Mouse (Mus musculus) forebrain, postnatal 0 days (tissue): Measurements from ENCODE around the gene Astn2. TPM values are rescaled to one million over a fixed set of nuclear protein-coding genes. Genes with fewer than 3 reads are reported as not detected.

Source experiments
- ATAC-seq: fragments of 200-750 bp; cut with Nextera tagmentation; 2 replicates; pipeline ENCODE4 v1.8.0; 2017; ENCODE audit warnings: mild to moderate bottlenecking, moderate library complexity
- DNase-seq: peaks from one replicate; pipeline ENCODE4 v3.0.0-alpha.2; 2015
- H3K27ac ChIP-seq: fragments of 300-500 bp; sonication (generic); 2 replicates; pipeline ENCODE4 v1.5.1; 2014; ENCODE audit warnings: low read depth, mild to moderate bottlenecking, antibody characterized with exemption, low read length, moderate library complexity, mixed read lengths
- H3K27me3 ChIP-seq: fragments of 300-500 bp; sonication (generic); 2 replicates; pipeline ENCODE4 v1.6.1; 2014; ENCODE audit warnings: mild to moderate bottlenecking, low read length, mixed read lengths; ENCODE audit not compliant: insufficient read depth
- H3K36me3 ChIP-seq: fragments of 300-500 bp; sonication (generic); 2 replicates; pipeline ENCODE4 v1.6.1; 2014; ENCODE audit warnings: mild to moderate bottlenecking, moderate library complexity; ENCODE audit not compliant: insufficient read depth
- H3K4me1 ChIP-seq: fragments of 300-500 bp; sonication (generic); 2 replicates; pipeline ENCODE4 v1.6.1; 2014; ENCODE audit warnings: antibody characterized with exemption; ENCODE audit not compliant: insufficient read depth
- H3K4me2 ChIP-seq: fragments of 300-500 bp; sonication (generic); 2 replicates; pipeline ENCODE4 v1.6.1; 2014; ENCODE audit warnings: low read depth, mild to moderate bottlenecking, moderate library complexity
- H3K4me3 ChIP-seq: fragments of 300-500 bp; sonication (generic); 2 replicates; pipeline ENCODE4 v1.5.1; 2014; ENCODE audit warnings: low read depth, low read length, mixed read lengths
- H3K9ac ChIP-seq: fragments of 300-500 bp; sonication (generic); 2 replicates; pipeline ENCODE4 v1.6.1; 2014; ENCODE audit warnings: mild to moderate bottlenecking
- H3K9me3 ChIP-seq: fragments of 300-500 bp; sonication (generic); 2 replicates; pipeline ENCODE4 v1.6.1; 2016; ENCODE audit warnings: low read length
- CTCF ChIP-seq: sonication (generic); IDR thresholded peaks from 2 replicates; pipeline ENCODE4 v1.5.1; 2016; ENCODE audit warnings: antibody characterized with exemption, control low read depth, low read depth
- WGBS: fragments of 180-500 bp; shearing (Covaris S2); extraction: QIAGEN DNeasy Blood & Tissue Kit; methylation state at CpG from one replicate; pipeline ENCODE4 v1.1.7; 2014; 5-methylcytosine and 5-hydroxymethylcytosine counted together
- polyA plus RNA-seq: library from polyadenylated mRNA; unstranded; fragments of >200 nt; fragmentation: Nextera tagmentation; extraction: Ambion mirVana; gene quantifications from 2 replicates; pipeline ENCODE4 v1.2.1, GENCODE M21; 2015
- total RNA-seq: library from RNA; depleted of rRNA; stranded (reverse); fragments of >200 nt; gene quantifications from 2 replicates; pipeline ENCODE4 v1.2.3, GENCODE M21; 2014

Gene Astn2
- total and polyA plus RNA-seq, 2 experiments from 2014 or later = 0.98 to 20.9 TPM

DNA sequence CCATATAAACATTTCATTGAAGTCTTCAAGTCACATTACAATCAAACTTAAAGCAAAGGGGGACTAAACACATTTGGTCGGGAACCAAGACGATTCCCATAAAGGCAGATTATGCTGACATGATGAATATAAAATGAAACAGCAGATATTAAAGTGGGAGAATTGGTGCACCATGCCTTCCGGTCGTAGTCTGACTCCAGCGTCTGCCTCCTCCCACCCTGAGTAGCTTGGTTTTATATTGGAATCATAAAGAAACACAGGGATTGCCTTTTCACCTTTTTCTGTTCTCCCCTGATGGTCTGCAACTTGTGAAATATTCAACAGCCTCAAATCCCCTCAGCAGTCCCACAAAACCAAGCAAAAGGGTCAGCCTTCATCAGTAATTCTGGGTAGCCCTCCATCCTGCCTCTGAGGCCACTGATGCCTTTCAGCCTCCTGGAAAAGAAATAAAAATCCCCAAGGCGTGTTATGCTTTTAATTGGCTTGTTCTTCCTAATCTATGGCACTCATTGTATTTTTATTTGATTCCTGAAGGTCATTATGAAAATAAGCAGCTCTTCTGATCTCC is 132.8 kb downstream of the Astn2 start:
- H3K4me2 ChIP-seq = no peak overlapping the region
- H3K9me3 ChIP-seq = no peaks in the 10 kb centered on the region
- no peak overlapping the region for H3K27ac ChIP-seq
- DNase-seq (no peak), ATAC-seq (no peak)
- no peak overlapping the region for H3K4me3 ChIP-seq
- H3K9ac ChIP-seq = no peak overlapping the region
- no peaks in the 10 kb centered on the region for H3K36me3 ChIP-seq
- H3K4me1 ChIP-seq = no peaks in the 10 kb centered on the region
- H3K27me3 ChIP-seq = no peaks in the 10 kb centered on the region
- no peak for TF ChIP-seq CTCF
- 69% methylated on average over 6 of the region's 6 CpGs for WGBS

DNA sequence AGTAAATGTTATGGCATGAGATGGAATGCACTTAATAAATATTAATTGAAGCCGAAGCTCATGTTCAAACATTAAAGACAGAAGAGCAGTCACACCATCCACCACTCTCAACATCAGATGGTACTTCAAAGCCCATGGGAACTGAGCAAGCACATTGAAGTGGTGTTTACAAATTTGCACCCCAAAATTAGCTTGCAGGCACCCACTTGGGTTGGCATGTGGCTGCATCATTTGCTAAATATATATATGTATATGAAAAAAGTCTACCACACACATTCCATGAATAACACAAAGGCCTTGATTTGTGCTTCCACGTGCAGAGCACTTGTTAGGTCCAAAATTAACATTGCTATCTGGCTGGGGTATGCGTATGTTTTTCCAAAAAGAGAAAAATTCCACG is 140.4 kb downstream of the Astn2 start:
- Histone ChIP-seq H3K9ac (no peak overlapping the region), H3K27me3 (no peaks in the 10 kb centered on the region), H3K4me2 (no peak overlapping the region), H3K4me3 (no peak overlapping the region), H3K9me3 (no peaks in the 10 kb centered on the region), H3K4me1 (0 out of 2 replicates have a peak, but pooled peaks cover 9% of the 10 kb centered on the region), H3K27ac (no peak overlapping the region), H3K36me3 (no peaks in the 10 kb centered on the region)
- no peak for DNase-seq
- peak; percentile 40 for ATAC-seq
- 70% methylated on average over 4 of the region's 4 CpGs for WGBS
- TF ChIP-seq CTCF = no peak

DNA sequence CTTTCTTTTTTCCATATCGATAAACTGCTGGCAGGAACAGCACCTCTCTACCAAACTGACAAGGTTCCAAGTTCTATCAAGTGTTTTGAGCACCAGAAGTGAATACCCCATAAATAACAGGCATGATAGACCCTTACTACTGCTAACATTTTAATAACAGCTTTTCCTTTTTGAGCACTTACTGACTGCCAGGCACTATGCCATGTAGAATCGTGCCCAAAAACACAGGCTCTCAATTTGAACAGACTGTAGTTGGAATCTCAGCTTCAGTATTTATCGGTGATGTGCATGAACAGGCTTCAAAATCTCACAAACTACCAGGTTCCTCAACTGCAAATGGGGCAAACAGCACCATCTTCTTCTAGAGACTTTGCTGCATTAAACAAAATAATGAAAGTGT is 143.1 kb downstream of the Astn2 start:
- H3K4me2 ChIP-seq = no peak overlapping the region
- H3K9me3 ChIP-seq = no peaks in the 10 kb centered on the region
- no peak overlapping the region for H3K9ac ChIP-seq
- H3K4me1 ChIP-seq = 0 out of 2 replicates have a peak, but pooled peaks cover 9% of the 10 kb centered on the region
- 43% methylated on average over 3 of the region's 3 CpGs for whole genome bisulfite sequencing
- peak; percentile 69 for DNase-seq
- H3K27ac ChIP-seq = no peak overlapping the region
- no peak overlapping the region for H3K4me3 ChIP-seq
- ATAC-seq = peak; percentile 61; the same call in 1 of the 2 replicates
- TF ChIP-seq CTCF = no peak
- H3K36me3 ChIP-seq = no peaks in the 10 kb centered on the region
- no peaks in the 10 kb centered on the region for H3K27me3 ChIP-seq

DNA sequence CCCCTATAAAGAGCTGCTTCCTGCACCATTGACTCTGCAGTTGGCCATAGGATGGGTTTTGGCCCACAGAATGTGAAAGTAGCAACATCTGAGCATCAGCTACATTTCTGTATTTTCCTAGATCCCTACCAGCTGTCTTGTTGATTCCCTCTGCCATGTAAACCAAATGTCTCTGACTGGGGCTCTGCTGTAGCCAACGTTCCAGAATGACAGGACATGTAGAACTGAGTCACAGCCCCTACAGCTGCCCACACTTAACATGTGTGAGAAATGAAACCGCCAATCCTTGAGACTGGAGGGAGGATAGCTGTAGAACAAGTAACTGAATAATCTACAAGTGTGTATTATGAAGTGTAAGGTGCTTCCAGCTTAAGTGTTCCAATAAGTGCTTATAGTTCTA is 145.5 kb downstream of the Astn2 start:
- Histone ChIP-seq H3K27ac (no peak overlapping the region), H3K9ac (no peak overlapping the region), H3K27me3 (no peaks in the 10 kb centered on the region), H3K9me3 (no peaks in the 10 kb centered on the region), H3K36me3 (no peaks in the 10 kb centered on the region), H3K4me2 (no peak overlapping the region), H3K4me3 (no peak overlapping the region), H3K4me1 (0 out of 2 replicates have a peak, but pooled peaks cover 9% of the 10 kb centered on the region)
- WGBS = 67% methylated on average over 2 of the region's 2 CpGs
- ATAC-seq (peak; percentile 52), DNase-seq (no peak)
- TF ChIP-seq CTCF = no peak

DNA sequence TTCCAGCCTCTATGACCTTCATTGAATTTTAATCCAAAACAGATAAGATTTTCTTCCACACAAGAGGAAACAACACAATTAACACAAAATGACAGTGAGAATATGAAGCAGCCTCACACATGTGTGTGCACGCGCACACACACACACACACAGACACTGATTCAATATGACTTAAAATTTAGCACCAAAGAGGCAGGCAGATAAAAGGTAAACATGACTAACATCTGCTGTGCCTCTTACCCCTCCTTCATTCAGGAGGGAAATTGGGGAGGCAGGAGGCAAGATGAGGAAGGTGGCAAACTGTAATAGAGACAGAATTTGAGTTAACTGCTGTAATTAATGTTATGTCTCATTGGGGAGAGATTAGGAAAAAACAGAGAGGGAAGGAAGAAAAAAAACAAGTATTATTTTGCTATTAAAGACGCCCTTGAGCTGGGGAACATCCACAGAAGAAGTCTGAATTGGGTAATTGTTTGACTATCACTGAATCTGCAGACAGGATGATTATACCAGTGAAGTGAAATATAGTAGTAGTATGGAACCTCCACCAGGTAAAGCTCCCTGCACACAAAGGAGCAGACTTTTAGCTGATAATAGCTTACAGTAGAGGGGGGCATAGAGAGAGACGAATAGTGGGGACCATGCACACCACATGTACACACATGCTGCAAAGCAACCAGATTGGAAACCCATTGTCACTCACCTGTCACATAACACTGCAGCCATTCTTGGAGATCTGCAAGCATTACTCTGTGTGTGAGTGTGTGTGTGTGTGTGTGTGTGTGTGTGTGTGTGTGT is 149.5 kb downstream of the Astn2 start:
- Histone ChIP-seq H3K9ac (no peak overlapping the region), H3K36me3 (no peaks in the 10 kb centered on the region), H3K4me2 (no peak overlapping the region), H3K4me1 (no peaks in the 10 kb centered on the region), H3K27me3 (no peaks in the 10 kb centered on the region), H3K4me3 (no peak overlapping the region), H3K27ac (no peak overlapping the region), H3K9me3 (no peaks in the 10 kb centered on the region)
- no peak for TF ChIP-seq CTCF
- ATAC-seq (peak; percentile 61; the same call in 1 of the 2 replicates), DNase-seq (no peak)
- 69% methylated on average over 4 of the region's 4 CpGs for WGBS

DNA sequence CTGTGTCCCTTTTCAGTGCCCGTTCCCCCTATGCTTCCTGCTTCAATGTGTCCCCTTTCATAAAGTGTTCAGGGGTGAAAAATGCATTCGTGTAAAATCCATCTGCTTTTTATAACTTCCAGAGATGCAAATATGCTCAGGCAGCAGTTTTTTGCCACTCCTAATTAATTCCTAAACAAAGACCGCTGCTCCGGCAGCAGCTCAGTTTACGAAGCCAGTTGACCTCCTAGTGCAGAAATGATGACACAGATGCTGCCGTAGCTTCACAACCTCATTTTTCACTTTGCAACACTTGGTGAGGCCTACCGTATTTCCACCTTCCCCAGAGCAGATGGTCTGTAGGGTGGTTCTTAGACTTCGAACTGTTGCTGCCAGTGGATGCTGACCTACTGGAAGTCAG is 155.9 kb downstream of the Astn2 start:
- H3K4me3 ChIP-seq = no peak overlapping the region
- no peaks in the 10 kb centered on the region for H3K4me1 ChIP-seq
- H3K27me3 ChIP-seq = no peaks in the 10 kb centered on the region
- no peak overlapping the region for H3K27ac ChIP-seq
- no peak for DNase-seq
- no peaks in the 10 kb centered on the region for H3K36me3 ChIP-seq
- H3K4me2 ChIP-seq = no peak overlapping the region
- no peak overlapping the region for H3K9ac ChIP-seq
- TF ChIP-seq CTCF = no peak
- ATAC-seq = no peak
- WGBS = 34% methylated on average over 8 of the region's 8 CpGs
- no peaks in the 10 kb centered on the region for H3K9me3 ChIP-seq

DNA sequence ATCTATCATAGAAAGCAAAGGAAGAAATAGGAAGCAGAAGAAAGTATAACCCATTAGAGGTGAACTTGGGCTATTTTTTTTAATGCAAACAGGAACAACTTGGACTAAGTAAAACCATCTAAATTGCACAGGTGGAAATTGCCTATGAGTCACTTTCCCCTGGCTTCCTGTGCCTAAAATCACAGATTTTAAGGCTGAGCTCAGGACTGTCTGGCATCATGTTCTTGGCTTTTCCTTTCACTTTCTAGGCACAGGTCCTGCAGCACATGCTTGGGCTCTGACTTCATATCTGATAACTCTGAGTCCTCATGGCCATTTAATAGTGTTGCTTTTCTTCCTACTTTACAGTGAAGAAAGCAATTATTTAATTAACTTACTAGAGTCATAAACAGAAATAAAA is 161.7 kb downstream of the Astn2 start:
- ATAC-seq = no peak
- Histone ChIP-seq H3K4me1 (no peaks in the 10 kb centered on the region), H3K4me2 (no peak overlapping the region), H3K36me3 (no peaks in the 10 kb centered on the region), H3K27ac (no peak overlapping the region), H3K9me3 (no peaks in the 10 kb centered on the region), H3K9ac (no peak overlapping the region), H3K27me3 (no peaks in the 10 kb centered on the region), H3K4me3 (no peak overlapping the region)
- no peak for DNase-seq
- TF ChIP-seq CTCF = no peak
